Mouse (Mus musculus) heart, postnatal 25 days (tissue): ENCODE results near the gene Gtf3c6. TPM values are rescaled to one million over a fixed set of nuclear protein-coding genes. Genes with fewer than 3 reads are reported as not detected.
A peak's percentile ranks its signal among the peaks of the same experiment; 100 is the strongest.

ENCODE experiments used
- DNase-seq: peaks from one replicate; pipeline ENCODE4 v3.0.0; 2022; ENCODE audit warnings: low spot score
- intact Hi-C: fragments of 180-260 bp; cut with DNase I; formaldehyde crosslinking; loops from one replicate; pipeline ENCODE4 v1.15.1; 2025
- total RNA-seq, 2 experiments: library from RNA; stranded (reverse); gene quantifications; 2 replicates each; pipeline ENCODE4 v1.2.3; 2021

Gene Gtf3c6
- total RNA-seq, 2 experiments from 2014 or later: 20.1 to 24.7 TPM

DNA sequence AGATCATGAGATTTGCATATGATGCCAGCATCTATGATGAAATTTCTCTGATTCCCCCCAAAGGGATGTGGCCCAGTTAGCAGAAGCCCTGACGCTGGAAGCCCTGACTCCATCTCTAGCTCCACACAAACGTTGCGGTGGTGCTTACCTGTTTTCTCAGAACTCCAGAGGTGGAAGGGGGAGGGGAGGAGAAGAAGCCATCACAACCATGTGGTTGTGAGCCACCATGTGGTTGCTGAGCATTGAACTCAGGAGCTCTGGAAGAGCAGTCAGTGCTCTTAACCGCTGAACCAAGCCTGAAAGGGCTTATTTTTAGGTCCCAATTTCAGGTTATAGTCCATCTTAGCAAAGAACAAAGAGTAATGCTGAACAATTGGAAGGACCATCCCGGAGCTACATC lies 2.4 kb upstream of the Gtf3c6 start:
- DNase-seq: no peak
- intact Hi-C loops: no loop called here

DNA sequence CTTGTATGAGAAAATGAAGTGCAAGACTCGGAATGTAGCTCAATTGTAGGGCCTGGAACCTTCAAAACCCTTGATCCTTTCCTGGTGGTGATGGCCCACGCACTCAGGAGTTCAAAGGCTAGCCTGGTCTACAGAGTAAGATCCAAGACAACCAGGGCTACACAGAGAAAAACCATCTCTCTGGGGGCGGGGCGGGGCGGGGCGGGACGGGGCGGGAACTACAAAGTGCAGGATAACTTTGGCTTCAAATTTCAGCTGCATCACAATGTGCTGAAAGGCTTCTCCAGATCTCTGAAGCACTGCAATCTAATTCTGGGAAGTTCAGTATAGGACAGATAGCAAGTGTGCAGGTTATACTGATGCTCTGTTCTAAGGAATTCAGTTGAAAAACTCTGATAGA lies 1.6 kb upstream of the Gtf3c6 start:
- DNase-seq: no peak
- intact Hi-C loops: loop anchor here (1.0 to 2.0 kb wide), 4 partner anchors 43 to 266 kb away; partner anchors contain the start of gene Amd1

GRCm38 (mm10) chr10:40258976-40259375 lies 1.1 kb upstream of the Gtf3c6 start:
- no peak for DNase-seq
- intact Hi-C loops: loop anchor here (1.0 to 2.0 kb wide), 4 partner anchors 44 to 266 kb away; partner anchors contain the start of gene Amd1

GRCm38 (mm10) chr10:40258401-40258966 lies 576 bp upstream of the Gtf3c6 start:
- intact Hi-C loops: loop anchor here (2.0 kb wide), 3 partner anchors 44 to 170 kb away; partner anchors contain the start of gene Amd1
- peak; percentile 15 for DNase-seq

- DNase-seq: peak; percentile 5
- intact Hi-C loops: no loop called here
Measured at GRCm38 (mm10) chr10:40256716-40257115, 1.2 kb downstream of the Gtf3c6 start.

DNA sequence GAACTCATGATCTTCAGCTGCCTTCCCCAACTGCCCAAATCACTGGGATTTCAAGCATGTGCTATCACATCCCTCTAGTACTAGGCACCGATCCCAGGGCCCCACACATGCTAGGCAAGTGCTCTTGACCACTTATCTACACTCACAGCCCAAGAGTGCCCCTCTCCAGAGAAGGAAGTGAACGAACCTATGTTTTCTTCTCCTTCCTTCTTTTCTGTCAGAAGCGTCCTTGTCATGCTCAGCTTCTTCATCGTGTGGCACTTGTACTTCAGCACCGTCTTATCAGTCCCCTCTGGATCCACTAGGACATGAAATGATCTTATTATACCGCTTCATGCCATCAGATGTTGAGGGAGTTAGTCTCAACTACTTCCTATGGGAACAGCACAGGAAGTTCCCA lies 6.9 kb downstream of the Gtf3c6 start:
- intact Hi-C loops: no loop called here
- no peak for DNase-seq

GRCm38 (mm10) chr10:40249625-40250024 lies 8.3 kb downstream of the Gtf3c6 start:
- intact Hi-C loops: no loop called here
- DNase-seq: no peak

GRCm38 (mm10) chr10:40247166-40247716 lies 10.7 kb downstream of the Gtf3c6 start:
- intact Hi-C loops: no loop called here
- no peak for DNase-seq

DNA sequence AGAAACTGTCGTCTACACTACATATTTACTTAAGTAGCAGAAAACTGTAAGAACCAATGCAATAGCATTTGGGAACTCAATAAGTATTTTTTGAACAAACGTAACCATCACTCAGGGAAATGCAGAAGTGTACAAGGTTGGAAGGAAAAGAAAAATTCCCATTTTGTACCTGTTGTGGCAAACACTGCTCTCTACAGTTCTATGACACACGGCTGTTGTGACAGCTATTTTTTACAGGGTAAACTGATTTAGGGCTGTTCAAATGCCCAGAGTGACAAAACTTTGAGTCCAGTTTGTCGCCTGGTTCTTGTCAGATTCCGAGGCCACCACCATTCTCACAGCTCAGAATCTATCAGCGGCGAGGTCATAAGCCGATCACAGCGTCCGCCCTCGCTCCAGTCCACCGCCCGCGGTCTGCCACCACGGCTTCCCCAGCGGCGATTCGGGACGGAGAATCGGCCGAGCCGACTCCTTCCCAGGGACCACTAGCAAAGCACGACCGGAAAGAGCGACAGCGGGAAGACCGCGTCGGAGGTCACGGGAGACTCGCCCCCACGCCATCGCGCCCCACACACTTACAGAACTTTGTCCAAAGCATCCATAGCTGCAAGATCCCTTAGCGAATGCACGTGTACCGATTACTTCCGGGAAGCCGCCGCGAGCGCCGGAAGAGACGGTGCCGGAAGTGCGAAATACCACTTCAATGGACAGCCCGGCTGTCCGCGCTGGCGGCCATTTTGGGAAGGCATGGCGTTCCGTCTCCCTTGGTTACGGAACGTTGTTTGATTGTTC lies 11.3 kb downstream of the Gtf3c6 start, which contains the start of gene Rpf2:
Gene Rpf2, minus strand, starts transcription at position 663 of the 792 bp plus-strand sequence.
- intact Hi-C loops: no loop called here
- peak; percentile 57 for DNase-seq

DNA sequence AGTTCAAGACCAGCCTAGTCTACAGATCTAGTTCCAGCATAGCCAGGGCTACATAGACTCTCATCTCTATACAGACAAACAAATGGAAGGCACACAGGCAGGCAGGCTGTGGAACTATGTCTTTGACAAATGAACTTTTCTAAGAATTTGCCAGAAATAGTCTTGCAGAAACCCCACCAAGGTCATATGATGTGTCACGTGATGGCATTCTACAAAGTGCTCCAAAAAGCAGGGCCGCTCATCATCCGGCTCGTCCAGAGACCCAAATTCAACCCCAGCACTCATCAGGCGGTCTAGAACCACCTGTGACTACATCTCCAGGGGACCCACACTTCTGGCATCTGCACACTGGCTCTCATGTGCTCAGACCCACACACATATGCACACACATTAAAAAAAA lies 20.1 kb downstream of the Gtf3c6 start:
- intact Hi-C loops: no loop called here
- DNase-seq: no peak

- DNase-seq: no peak
- intact Hi-C loops: no loop called here
Measured at GRCm38 (mm10) chr10:40233241-40233640, 24.7 kb downstream of the Gtf3c6 start.

DNA sequence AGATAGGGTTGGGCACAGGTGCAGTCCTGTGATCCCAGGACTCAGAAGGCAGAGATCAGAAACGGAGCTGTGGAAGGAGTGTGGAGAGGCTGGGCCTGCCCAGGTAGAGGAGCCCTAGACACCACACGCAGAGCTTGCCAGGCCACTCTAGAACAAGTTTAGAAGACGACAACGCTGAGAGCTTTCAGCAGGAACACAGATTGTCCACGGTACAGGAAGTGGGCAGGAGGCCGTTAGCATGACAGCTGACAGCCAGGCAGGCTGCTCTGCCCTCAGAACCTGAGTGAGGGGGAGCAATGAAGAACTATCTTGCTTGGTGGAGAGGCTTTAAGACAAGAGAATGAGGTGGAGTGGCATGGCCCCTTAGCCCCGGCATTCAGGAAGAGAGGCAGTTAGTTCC lies 25.5 kb downstream of the Gtf3c6 start:
- intact Hi-C loops: no loop called here

DNA sequence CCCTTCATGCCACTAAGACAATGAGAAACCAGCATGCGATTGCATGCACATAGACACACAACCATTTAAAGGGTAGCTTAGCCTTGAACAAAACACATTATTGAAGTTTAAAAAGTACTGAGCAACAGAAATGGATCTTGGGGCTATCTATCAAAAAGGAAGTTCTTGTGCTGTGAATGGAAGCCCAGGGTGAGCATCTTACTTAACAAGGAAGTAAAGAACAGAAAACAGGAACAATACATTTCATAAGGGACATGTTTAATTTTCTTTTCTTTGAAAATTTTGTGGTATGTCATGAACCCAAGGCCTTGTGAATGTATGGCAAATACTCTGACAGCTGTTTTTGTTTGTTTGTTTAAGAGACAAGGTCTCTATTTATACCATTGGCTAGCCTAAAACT lies 28.2 kb downstream of the Gtf3c6 start:
- intact Hi-C loops: no loop called here
- no peak for DNase-seq

More for the DNA sequence above, 25.5 kb downstream of the Gtf3c6 start:
- DNase-seq: no peak

DNA sequence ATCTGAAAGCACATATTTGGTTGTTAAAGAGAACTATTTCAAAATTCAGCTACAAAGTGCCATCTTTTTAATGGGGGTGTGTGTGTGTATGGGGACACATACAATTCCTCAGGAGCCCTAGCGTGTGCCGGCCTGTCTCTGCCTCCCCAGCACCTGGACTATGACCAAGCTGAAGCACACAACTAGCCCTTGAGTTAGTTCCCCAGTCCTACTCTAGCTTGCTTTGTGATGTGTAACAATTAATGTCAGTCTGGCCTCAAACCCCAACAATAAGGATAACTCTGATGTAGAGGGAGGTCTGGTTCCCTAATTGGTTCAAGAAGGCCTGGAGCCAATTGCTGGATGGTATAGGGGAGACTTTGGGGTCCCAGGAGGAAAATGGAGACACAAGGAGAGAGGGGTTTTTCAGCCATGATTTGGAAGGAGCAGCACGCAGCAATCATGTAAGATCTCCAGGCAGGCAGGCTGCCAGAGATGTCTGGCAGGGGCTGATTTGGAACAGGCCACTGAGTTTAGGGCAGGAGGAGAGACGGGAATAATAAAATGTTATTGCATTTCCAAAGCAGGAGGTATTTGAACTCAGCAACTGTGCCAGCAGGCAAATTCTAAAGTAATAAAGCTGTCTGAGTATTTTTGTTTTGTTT lies 30.1 kb downstream of the Gtf3c6 start:
- intact Hi-C loops: no loop called here
- DNase-seq: no peak

GRCm38 (mm10) chr10:40218874-40219273 lies 39.0 kb downstream of the Gtf3c6 start:
- intact Hi-C loops: loop anchor here (10.0 kb wide), 1 partner anchor 254 kb away; the partner anchor contains the start of gene Mfsd4b3

GRCm38 (mm10) chr10:40212443-40213169 lies 45.3 kb downstream of the Gtf3c6 start:
- intact Hi-C loops: loop anchor here (1.0 to 10.0 kb wide), 2 partner anchors 158 to 248 kb away; partner anchors contain the start of gene Mfsd4b3
- DNase-seq: peak; percentile 69

More at GRCm38 (mm10) chr10:40218874-40219273, 39.0 kb downstream of the Gtf3c6 start:
- DNase-seq: no peak
